Mouse (Mus musculus) embryonic facial prominence, embryonic 13.5 days (tissue): ENCODE data around the gene Ccdc107. TPM values are rescaled to one million over a fixed set of nuclear protein-coding genes. Genes with fewer than 3 reads are reported as not detected.

ENCODE experiments used
- ATAC-seq: fragments of 200-750 bp; cut with Nextera tagmentation; 2 replicates; pipeline ENCODE4 v1.8.0; 2017; ENCODE audit warnings: low read depth; ENCODE audit not compliant: insufficient number of reproducible peaks, insufficient read depth, low FRiP score, low TSS enrichment
- H3K27ac ChIP-seq: fragments of 300-500 bp; sonication (generic); 2 replicates; pipeline ENCODE4 v1.5.1; 2015; ENCODE audit warnings: moderate library complexity, mild to moderate bottlenecking, inconsistent platforms
- H3K27me3 ChIP-seq: fragments of 300-500 bp; sonication (generic); 2 replicates; pipeline ENCODE4 v1.6.1; 2015; ENCODE audit warnings: mild to moderate bottlenecking, inconsistent platforms
- H3K36me3 ChIP-seq: fragments of 300-500 bp; sonication (generic); 2 replicates; pipeline ENCODE4 v1.6.1; 2015; ENCODE audit warnings: mild to moderate bottlenecking, inconsistent platforms
- H3K4me1 ChIP-seq: fragments of 300-500 bp; sonication (generic); 2 replicates; pipeline ENCODE4 v1.6.1; 2015; ENCODE audit warnings: inconsistent platforms
- H3K4me2 ChIP-seq: fragments of 300-500 bp; sonication (generic); 2 replicates; pipeline ENCODE4 v1.6.1; 2015; ENCODE audit warnings: moderate library complexity, mild to moderate bottlenecking, inconsistent platforms
- H3K4me3 ChIP-seq: fragments of 300-500 bp; sonication (generic); 2 replicates; pipeline ENCODE4 v1.5.1; 2015; ENCODE audit warnings: mild to moderate bottlenecking, inconsistent platforms
- H3K9ac ChIP-seq: fragments of 300-500 bp; sonication (generic); 2 replicates; pipeline ENCODE4 v1.6.1; 2015; ENCODE audit warnings: mild to moderate bottlenecking, inconsistent platforms
- H3K9me3 ChIP-seq: fragments of 300-500 bp; sonication (generic); 2 replicates; pipeline ENCODE4 v1.6.1; 2016; ENCODE audit warnings: inconsistent platforms
- WGBS: fragments of 180-500 bp; shearing (Covaris S2); methylation state at CpG from one replicate; pipeline ENCODE4 v1.1.7; 2015; ENCODE audit warnings: mixed read lengths; 5-methylcytosine and 5-hydroxymethylcytosine counted together
- polyA plus RNA-seq: library from polyadenylated mRNA; unstranded; fragments of >200 nt; fragmentation: Nextera tagmentation; extraction: Ambion mirVana; gene quantifications from 2 replicates; pipeline ENCODE4 v1.2.1, GENCODE M21; 2015

Gene Ccdc107
- polyA plus RNA-seq, 1 experiment from 2014 or later = 66.2 TPM

GRCm38 (mm10) chr4:43503506-43503905 lies 10.8 kb downstream of the Ccdc107 start:
- Histone ChIP-seq H3K27ac (no peak overlapping the region), H3K4me2 (no peak overlapping the region), H3K36me3 (no peaks in the 10 kb centered on the region), H3K27me3 (peaks cover 13% of the 10 kb centered on the region), H3K9me3 (no peaks in the 10 kb centered on the region), H3K4me1 (peaks cover 35% of the 10 kb centered on the region), H3K4me3 (no peak overlapping the region), H3K9ac (no peak overlapping the region)
- 80% methylated on average over 6 of the region's 6 CpGs for WGBS
- ATAC-seq = no peak

DNA sequence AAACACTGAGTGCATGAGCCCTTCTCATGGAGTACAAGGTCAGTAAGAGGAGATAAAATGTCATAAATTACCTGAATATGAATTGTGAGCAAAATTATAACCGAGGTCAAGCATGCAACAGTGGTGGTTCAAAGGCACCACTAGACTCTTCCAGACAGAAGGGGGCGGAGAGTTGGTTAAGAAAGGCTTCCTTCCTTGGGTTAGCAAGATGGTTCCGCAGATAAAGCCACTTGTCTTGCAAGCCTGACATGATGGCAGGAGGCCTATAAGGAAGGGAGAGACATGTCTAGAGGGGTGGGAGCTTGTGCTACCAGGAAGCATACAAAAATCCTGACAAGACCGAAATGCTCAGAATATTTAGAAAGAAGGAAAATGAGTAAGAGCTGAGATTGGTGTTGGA lies 11.6 kb downstream of the Ccdc107 start:
- no peak for ATAC-seq

DNA sequence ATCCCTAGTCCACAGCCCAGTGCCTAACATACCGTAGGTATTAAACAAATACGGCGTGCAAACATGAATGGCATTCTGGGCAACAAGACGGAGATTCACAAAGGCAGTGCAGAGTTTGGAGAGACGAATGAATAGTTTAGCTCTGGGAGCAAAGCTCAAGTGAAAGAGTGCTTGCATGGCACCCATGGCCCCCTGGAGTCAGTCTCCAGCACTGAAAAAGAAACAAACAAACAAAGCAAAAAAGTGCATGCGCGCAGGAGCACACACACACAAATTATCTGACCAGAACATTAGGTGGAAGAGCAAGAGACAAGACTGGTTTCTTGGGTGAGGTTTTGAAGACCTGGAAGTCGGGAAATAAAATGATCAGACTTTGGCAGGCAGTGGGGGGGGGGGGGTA lies 13.4 kb downstream of the Ccdc107 start:
- 81% methylated on average over 8 of the region's 8 CpGs for WGBS

More for the DNA sequence above, 11.6 kb downstream of the Ccdc107 start:
- Histone ChIP-seq H3K27me3 (peaks cover 21% of the 10 kb centered on the region), H3K4me3 (no peak overlapping the region), H3K4me1 (peaks cover 35% of the 10 kb centered on the region), H3K4me2 (no peak overlapping the region), H3K9ac (no peak overlapping the region), H3K36me3 (no peaks in the 10 kb centered on the region), H3K27ac (no peak overlapping the region), H3K9me3 (no peaks in the 10 kb centered on the region)
- 83% methylated on average over 4 of the region's 4 CpGs for WGBS

GRCm38 (mm10) chr4:43506536-43507185 lies 14.0 kb downstream of the Ccdc107 start, which contains the start of gene Car9:
Gene Car9 (plus strand): TSS chr4:43506966.
- ATAC-seq = no peak
- H3K4me2 ChIP-seq = peak within 1 kb of the TSS; percentile 76
- no peak within 1 kb of the TSS for H3K27ac ChIP-seq
- peaks cover 24% of the 10 kb centered on the region for H3K27me3 ChIP-seq
- peak within 1 kb of the TSS; percentile 49 for H3K4me3 ChIP-seq
- no peaks in the 10 kb centered on the region for H3K36me3 ChIP-seq
- H3K9me3 ChIP-seq = no peaks in the 10 kb centered on the region
- peak within 1 kb of the TSS; percentile 75; the same call in 1 of the 2 replicates for H3K9ac ChIP-seq
- peaks cover 30% of the 10 kb centered on the region for H3K4me1 ChIP-seq
- 33% methylated on average over 9 of the region's 9 CpGs for WGBS

More for the DNA sequence above, 13.4 kb downstream of the Ccdc107 start:
- H3K9me3 ChIP-seq = no peaks in the 10 kb centered on the region
- H3K4me2 ChIP-seq = no peak overlapping the region
- H3K9ac ChIP-seq = no peak overlapping the region
- no peak overlapping the region for H3K27ac ChIP-seq
- H3K4me3 ChIP-seq = no peak overlapping the region
- H3K4me1 ChIP-seq = peaks cover 32% of the 10 kb centered on the region
- ATAC-seq = no peak
- H3K36me3 ChIP-seq = no peaks in the 10 kb centered on the region
- peaks cover 24% of the 10 kb centered on the region for H3K27me3 ChIP-seq

GRCm38 (mm10) chr4:43507938-43508665 lies 15.4 kb downstream of the Ccdc107 start:
- H3K36me3 ChIP-seq = no peaks in the 10 kb centered on the region
- 0 out of 2 replicates have a peak, but pooled peaks have one; percentile 28 for ATAC-seq
- 10% methylated on average over 22 of the region's 22 CpGs for WGBS

DNA sequence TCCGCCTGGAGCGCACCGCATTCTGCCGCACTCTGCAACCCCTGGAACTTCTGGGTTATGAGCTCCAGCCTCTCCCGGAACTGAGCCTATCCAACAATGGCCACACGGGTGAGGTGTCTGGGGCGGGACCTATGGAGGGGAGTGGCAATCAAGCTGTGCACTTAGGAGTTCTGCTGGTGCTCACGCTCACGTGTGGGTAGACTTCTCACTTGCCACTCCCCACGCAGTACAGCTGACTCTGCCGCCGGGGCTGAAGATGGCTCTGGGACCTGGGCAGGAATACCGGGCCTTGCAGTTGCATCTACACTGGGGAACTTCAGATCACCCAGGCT lies 15.9 kb downstream of the Ccdc107 start:
- no peaks in the 10 kb centered on the region for H3K36me3 ChIP-seq
- peaks cover 24% of the 10 kb centered on the region for H3K27me3 ChIP-seq
- 6% methylated on average over 13 of the region's 13 CpGs for WGBS
- peak overlapping the region; percentile 75 for H3K9ac ChIP-seq
- no peak overlapping the region for H3K27ac ChIP-seq
- peak; percentile 69; the same call in 1 of the 2 replicates for ATAC-seq
- H3K9me3 ChIP-seq = no peaks in the 10 kb centered on the region
- peak overlapping the region; percentile 49 for H3K4me3 ChIP-seq
- H3K4me1 ChIP-seq = peaks cover 35% of the 10 kb centered on the region
- peak overlapping the region; percentile 76 for H3K4me2 ChIP-seq

More at GRCm38 (mm10) chr4:43507938-43508665, 15.4 kb downstream of the Ccdc107 start:
- Histone ChIP-seq H3K27ac (no peak overlapping the region), H3K4me2 (peak overlapping the region; percentile 76), H3K9me3 (no peaks in the 10 kb centered on the region), H3K4me3 (peak overlapping the region; percentile 49), H3K9ac (peak overlapping the region; percentile 75), H3K27me3 (peaks cover 24% of the 10 kb centered on the region), H3K4me1 (peaks cover 35% of the 10 kb centered on the region)

DNA sequence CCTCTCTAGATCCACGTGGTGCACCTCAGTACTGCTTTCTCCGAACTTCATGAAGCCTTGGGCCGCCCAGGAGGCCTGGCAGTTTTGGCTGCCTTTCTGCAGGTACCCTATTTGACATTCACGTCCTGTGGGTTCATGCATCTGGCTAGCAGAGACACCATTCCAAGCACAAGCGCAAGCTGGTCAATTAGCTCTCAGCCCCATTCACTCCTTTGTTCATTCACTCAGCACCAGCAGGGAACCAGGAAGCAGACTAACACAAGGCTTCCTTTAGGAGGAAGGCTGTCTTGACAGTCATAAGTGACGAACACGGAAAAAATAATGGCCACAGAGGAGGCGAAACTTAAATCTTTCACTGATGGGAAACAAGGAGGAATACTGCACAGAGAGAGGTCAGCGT lies 16.4 kb downstream of the Ccdc107 start:
- no peak for ATAC-seq
- Histone ChIP-seq H3K27me3 (peaks cover 24% of the 10 kb centered on the region), H3K27ac (no peak overlapping the region), H3K4me3 (peak overlapping the region; percentile 49), H3K9me3 (no peaks in the 10 kb centered on the region), H3K36me3 (no peaks in the 10 kb centered on the region), H3K9ac (peak overlapping the region; percentile 75), H3K4me2 (peak overlapping the region; percentile 76), H3K4me1 (peaks cover 35% of the 10 kb centered on the region)
- 37% methylated on average over 9 of the region's 9 CpGs for WGBS

DNA sequence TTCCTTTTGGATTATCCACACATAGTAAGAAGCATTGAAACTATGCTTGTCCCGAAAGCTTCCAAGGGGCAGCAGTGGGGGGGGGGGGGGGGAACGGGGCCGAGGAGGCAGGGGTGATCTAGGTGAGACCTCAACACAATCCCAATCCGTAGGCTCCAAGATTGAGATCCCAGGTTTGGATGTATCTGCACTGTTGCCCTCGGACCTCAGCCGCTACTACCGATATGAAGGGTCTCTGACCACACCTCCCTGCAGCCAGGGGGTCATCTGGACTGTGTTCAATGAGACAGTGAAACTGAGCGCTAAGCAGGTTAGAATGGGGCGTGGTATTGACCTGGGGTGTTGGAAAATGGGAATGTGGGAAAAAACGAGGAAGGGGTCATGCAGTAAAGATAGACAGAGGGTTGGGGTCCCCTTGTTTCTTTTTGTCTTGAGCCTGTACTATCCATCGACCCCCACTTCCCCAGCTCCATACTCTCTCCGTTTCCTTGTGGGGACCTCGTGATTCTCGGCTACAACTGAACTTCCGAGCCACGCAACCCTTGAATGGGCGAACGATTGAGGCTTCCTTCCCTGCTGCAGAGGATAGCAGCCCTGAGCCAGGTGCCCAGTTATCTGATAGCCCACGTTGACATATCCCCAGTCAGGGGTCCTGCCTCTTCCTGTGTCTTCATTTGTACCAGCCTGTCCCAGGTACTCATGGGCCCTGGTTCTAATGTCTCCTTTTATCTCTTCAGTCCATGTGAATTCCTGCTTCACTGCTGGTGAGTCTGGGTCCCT lies 19.2 kb downstream of the Ccdc107 start:
- Histone ChIP-seq H3K36me3 (peaks cover 11% of the 10 kb centered on the region), H3K27me3 (peaks cover 22% of the 10 kb centered on the region), H3K9ac (no peak overlapping the region), H3K4me3 (no peak overlapping the region), H3K4me1 (peaks cover 31% of the 10 kb centered on the region), H3K27ac (no peak overlapping the region), H3K9me3 (no peaks in the 10 kb centered on the region), H3K4me2 (no peak overlapping the region)
- WGBS = 78% methylated on average over 19 of the region's 19 CpGs
- ATAC-seq = no peak

DNA sequence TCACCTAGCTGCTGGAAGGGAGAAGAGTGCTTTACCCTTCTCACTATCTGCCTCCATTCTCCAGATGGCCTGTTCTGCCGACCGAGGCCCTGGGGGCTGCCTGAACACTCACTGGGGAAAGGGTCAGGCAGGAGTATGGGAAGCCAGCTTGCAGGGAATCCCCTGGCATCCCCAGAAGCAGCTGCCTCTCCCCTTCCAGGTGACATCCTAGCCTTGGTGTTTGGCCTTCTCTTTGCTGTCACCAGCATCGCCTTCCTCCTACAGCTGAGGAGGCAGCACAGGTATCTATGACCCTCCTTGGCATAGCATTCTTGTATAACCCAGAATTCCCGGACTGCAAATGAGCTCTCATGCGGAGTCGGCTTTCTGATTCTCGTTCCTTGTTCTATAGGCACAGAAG lies 20.0 kb downstream of the Ccdc107 start:
- H3K9ac ChIP-seq = no peak overlapping the region
- peaks cover 15% of the 10 kb centered on the region for H3K27me3 ChIP-seq
- no peak for ATAC-seq
- peaks cover 26% of the 10 kb centered on the region for H3K4me1 ChIP-seq
- no peak overlapping the region for H3K4me2 ChIP-seq
- no peak overlapping the region for H3K4me3 ChIP-seq
- WGBS = 52% methylated on average over 7 of the region's 7 CpGs
- H3K36me3 ChIP-seq = peaks cover 13% of the 10 kb centered on the region
- no peaks in the 10 kb centered on the region for H3K9me3 ChIP-seq
- no peak overlapping the region for H3K27ac ChIP-seq

- Histone ChIP-seq H3K9me3 (no peaks in the 10 kb centered on the region), H3K27ac (no peak overlapping the region), H3K4me3 (no peak overlapping the region), H3K9ac (no peak overlapping the region), H3K36me3 (peaks cover 19% of the 10 kb centered on the region), H3K4me2 (no peak overlapping the region), H3K27me3 (peaks cover 11% of the 10 kb centered on the region), H3K4me1 (peaks cover 19% of the 10 kb centered on the region)
- ATAC-seq = no peak
- 84% methylated on average over 4 of the region's 4 CpGs for WGBS
These were observed 20.6 kb downstream of the Ccdc107 start for GRCm38 (mm10) chr4:43513300-43513699.

DNA sequence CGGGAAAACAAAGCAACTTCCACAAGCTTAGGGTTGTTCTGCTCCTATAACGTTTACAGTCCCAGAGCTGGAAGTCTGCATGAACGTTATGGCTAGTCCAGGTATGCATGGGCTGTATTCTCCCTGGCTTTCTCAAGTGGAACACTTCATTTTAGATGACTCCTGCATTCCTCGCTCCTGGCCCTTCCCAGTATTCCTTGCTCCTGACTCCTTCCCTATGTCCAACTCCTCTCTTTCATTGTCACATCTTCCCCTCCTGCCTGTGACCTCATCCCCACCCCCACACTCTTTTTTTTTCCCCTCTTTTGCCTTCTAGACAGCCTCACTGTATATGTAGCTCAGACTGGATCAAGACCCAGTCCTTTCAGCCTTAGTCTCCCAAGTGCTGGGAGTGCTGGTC lies 21.1 kb downstream of the Ccdc107 start:
- H3K27ac ChIP-seq = no peak overlapping the region
- H3K4me3 ChIP-seq = no peak overlapping the region
- H3K4me1 ChIP-seq = peaks cover 18% of the 10 kb centered on the region
- peaks cover 22% of the 10 kb centered on the region for H3K36me3 ChIP-seq
- no peak for ATAC-seq
- 72% methylated on average over 4 of the region's 4 CpGs for WGBS
- H3K27me3 ChIP-seq = peaks cover 9% of the 10 kb centered on the region
- H3K4me2 ChIP-seq = no peak overlapping the region
- no peaks in the 10 kb centered on the region for H3K9me3 ChIP-seq
- no peak overlapping the region for H3K9ac ChIP-seq
